ENCODE assay signal across 21 mouse cellular contexts in genomic region chr5:133189798-133190571, GRCm38 (mm10).
"Had no signal": no experiment of that assay in that cellular context is flagged by ENCODE, and none has a peak within 500 bp of the region (broad histone marks: within the 10 kb centered on the region; RNA-seq: fewer than 3 reads in every experiment).

No protein-coding gene starts in this region.

- H3K27me3 ChIP-seq: kidney, embryonic 15.5 days; midbrain, embryonic 12.5 days; midbrain, embryonic 15.5 days; neural tube, embryonic 13.5 days had no signal

- H3K9me3 ChIP-seq: kidney, embryonic 15.5 days; midbrain, embryonic 12.5 days; midbrain, embryonic 15.5 days; neural tube, embryonic 13.5 days had no signal

- H3K9ac ChIP-seq: kidney, embryonic 15.5 days; liver, embryonic 14.5 days; liver, postnatal 0 days; lung, embryonic 14.5 days; midbrain, embryonic 12.5 days; midbrain, embryonic 15.5 days; neural tube, embryonic 13.5 days had no signal

- DNase-seq: kidney, adult 8-10 months; kidney, postnatal 14 days; kidney, postnatal 4 days; layer of hippocampus, adult 9-11 months; liver, postnatal 0 days; lung, embryonic 14.5 days; thymus, adult 2 months; thymus, postnatal 14 days; thymus, postnatal 4 days had no signal

- H3K27ac ChIP-seq: kidney, embryonic 15.5 days; layer of hippocampus, adult 2 months; liver, embryonic 14.5 days; macrophage; midbrain, embryonic 12.5 days; midbrain, embryonic 15.5 days; neural tube, embryonic 13.5 days; stomach, postnatal 0 days had no signal

- H3K4me3 ChIP-seq: kidney, embryonic 15.5 days; layer of hippocampus, adult 2 months; midbrain, embryonic 12.5 days; midbrain, embryonic 15.5 days; myocyte; neural tube, embryonic 13.5 days had no signal

- ATAC-seq: inflammation-experienced regulatory T-cells, adult 6 months; liver, postnatal 0 days; lung, postnatal 0 days; midbrain, embryonic 15.5 days had no signal

- H3K4me1 ChIP-seq: kidney, embryonic 15.5 days; midbrain, embryonic 12.5 days; midbrain, embryonic 15.5 days; neural tube, embryonic 13.5 days had no signal

- H3K4me2 ChIP-seq: kidney, embryonic 15.5 days; liver, embryonic 11.5 days; lung, embryonic 14.5 days; midbrain, embryonic 12.5 days; midbrain, embryonic 15.5 days; neural tube, embryonic 13.5 days had no signal

- H3K36me3 ChIP-seq: kidney, embryonic 15.5 days; midbrain, embryonic 12.5 days; midbrain, embryonic 15.5 days; neural tube, embryonic 13.5 days had no signal
